In the genomic region with DNA sequence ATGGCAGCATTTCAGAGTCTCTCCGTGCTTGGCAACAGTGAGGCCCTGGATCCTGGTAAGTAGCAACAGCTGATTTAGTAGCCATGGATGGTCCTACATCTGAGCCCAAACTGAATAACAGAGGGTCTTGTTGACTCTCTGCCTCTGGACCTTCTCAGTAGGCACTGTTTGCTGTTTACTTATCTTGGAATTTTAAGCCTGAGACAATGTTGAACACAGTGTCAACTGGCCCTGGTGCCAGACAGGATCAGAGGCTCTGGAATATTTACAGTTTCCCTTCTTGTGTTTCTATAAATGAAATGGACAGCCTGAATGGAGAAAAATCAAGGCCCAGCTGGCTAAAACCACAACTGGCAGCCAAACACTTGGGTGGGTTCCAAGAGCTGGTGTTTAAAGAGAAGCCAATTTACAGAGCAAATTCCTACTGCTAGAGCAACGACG, we compare ENCODE assay signal across 9 mouse cellular contexts. TPM values are rescaled to one million over a fixed set of nuclear protein-coding genes. Genes with fewer than 3 reads are reported as not detected.
DNase-seq lines count a peak whose midpoint lies in the region; ATAC-seq and TF ChIP-seq lines count a peak whose summit lies in the region.
"Had no signal": no experiment of that assay in that cellular context is flagged by ENCODE, and none has a peak within 500 bp of the region (broad histone marks: within the 10 kb centered on the region; RNA-seq: fewer than 3 reads in every experiment).

No protein-coding gene starts in this region.

- H3K27ac ChIP-seq in heart, embryonic 16.5 days (ENCODE audit: low read length) = peak overlapping the region; percentile 66
- no peak overlapping the region for H3K27ac ChIP-seq in limb, embryonic 15.5 days

- no peak overlapping the region for H3K4me2 ChIP-seq in heart, embryonic 16.5 days (ENCODE audit: low read depth, low read length)
- H3K4me2 ChIP-seq in limb, embryonic 15.5 days = no peak overlapping the region

- WGBS in heart, embryonic 16.5 days = 26% methylated on average over 3 of the region's 3 CpGs
- 24% methylated on average over 3 of the region's 3 CpGs for WGBS in limb, embryonic 15.5 days

- no peak for DNase-seq in heart, adult 9 months (ENCODE audit: low spot score in 2 of 2)
- DNase-seq in Muller cell, postnatal 12 days (ENCODE audit: inconsistent ontology term) = peak; percentile 89
- DNase-seq in brain, embryonic 14.5 days (ENCODE audit: low read depth) = peak; percentile 90
- DNase-seq in thymus, postnatal 14 days = no peak
- no peak for DNase-seq in thymus, postnatal 36 days

- no peak overlapping the region for H3K9ac ChIP-seq in heart, embryonic 16.5 days (ENCODE audit: low read length)
- H3K9ac ChIP-seq in limb, embryonic 15.5 days = no peak overlapping the region

- peaks cover 7% of the 10 kb centered on the region; the same call in 1 of the 2 replicates for H3K4me1 ChIP-seq in heart, embryonic 16.5 days (ENCODE audit: control insufficient read depth, insufficient read depth, low read length)
- H3K4me1 ChIP-seq in limb, embryonic 15.5 days = peaks cover 19% of the 10 kb centered on the region

- no peaks in the 10 kb centered on the region for H3K9me3 ChIP-seq in heart, embryonic 16.5 days (replicated peaks; ENCODE audit: control insufficient read depth, low read length)
- no peaks in the 10 kb centered on the region for H3K9me3 ChIP-seq in limb, embryonic 15.5 days

- no peak overlapping the region; the same call in 1 of the 2 replicates for H3K4me3 ChIP-seq in heart, embryonic 16.5 days (ENCODE audit: low read length)
- no peak overlapping the region for H3K4me3 ChIP-seq in limb, embryonic 15.5 days

- H3K27me3 ChIP-seq in heart, embryonic 16.5 days (ENCODE audit: control insufficient read depth, insufficient read depth, low read length) = peaks cover 3% of the 10 kb centered on the region; the same call in 1 of the 2 replicates
- H3K27me3 ChIP-seq in limb, embryonic 15.5 days = peaks cover 29% of the 10 kb centered on the region

- no peaks in the 10 kb centered on the region for H3K36me3 ChIP-seq in heart, embryonic 16.5 days (ENCODE audit: control insufficient read depth, insufficient read depth)
- H3K36me3 ChIP-seq in limb, embryonic 15.5 days = no peaks in the 10 kb centered on the region

- ATAC-seq in heart, embryonic 16.5 days (replicated peaks; ENCODE audit: extremely low read depth, insufficient read depth, low FRiP score) = 0 out of 2 replicates have a peak, but pooled peaks have one; percentile 31
- peak; percentile 56; the same call in 1 of the 2 replicates for ATAC-seq in limb, embryonic 15.5 days (ENCODE audit: insufficient number of reproducible peaks, low FRiP score, low TSS enrichment, low read depth)

- no peak for TF ChIP-seq CTCF in brain, embryonic 14.5 days (IDR thresholded peaks at IDR 0.05; ENCODE audit: borderline replicate concordance, extremely low read depth, insufficient read depth, insufficient read length)

- no peak for TF ChIP-seq POLR2A in brain, embryonic 14.5 days (IDR thresholded peaks at IDR 0.05; ENCODE audit: borderline replicate concordance, extremely low read depth, insufficient read depth, insufficient read length, poor library complexity, severe bottlenecking)

RNA-seq across cellular contexts. Expression of a gene that starts 3.7 kb away (rescaled TPM):
- polyA plus RNA-seq in heart, embryonic 16.5 days (2015; fragmentation: Nextera tagmentation; extraction: Ambion mirVana) = 1.5 and 1.7 TPM in 2 replicates
- polyA plus RNA-seq in brain, embryonic 14.5 days (2012; rRNA removed) = 2.4 and 4.0 TPM in 2 replicates
- 2.5 and 3.2 TPM in 2 replicates for polyA plus RNA-seq in limb, embryonic 15.5 days (2015; fragmentation: Nextera tagmentation; extraction: Ambion mirVana)
- polyA plus RNA-seq: liver, adult 2 months; small intestine, adult 2 months had no signal

Comparison
In these comparisons a context has a peak if more than half of its experiments do, and no peak if none do; other contexts are left out.
1. DNase-seq: peak in Muller cell, postnatal 12 days (single experiment) and brain, embryonic 14.5 days (single experiment); none in heart, adult 9 months (0 of 2), thymus, postnatal 14 days (single experiment) and thymus, postnatal 36 days (0 of 2).